Mouse (Mus musculus) MEL (cell line): Measurements from ENCODE around the gene Mrpl24.

ENCODE experiments used
- CTCF ChIP-seq, 3 experiments: IDR thresholded peaks in 2 of 3; conservative IDR thresholded peaks in 1 of 3; 2 replicates each; pipeline ENCODE4 v1.5.1; 2011 to 2012; ENCODE audit warnings: low read length in 3 of 3, low read depth in 2 of 3, mild to moderate bottlenecking in 2 of 3, improper control_type of control experiment in 1 of 3, inconsistent platforms in 1 of 3, mixed read lengths in 1 of 3, moderate library complexity in 1 of 3; ENCODE audit not compliant: control insufficient read depth in 1 of 3, insufficient read depth in 1 of 3, poor library complexity in 1 of 3, severe bottlenecking in 1 of 3
- GATA1 ChIP-seq: IDR thresholded peaks from 2 replicates; pipeline ENCODE4 v1.6.1; 2011; ENCODE audit warnings: low read depth, low read length, improper control_type of control experiment
- HCFC1 ChIP-seq: IDR thresholded peaks from 2 replicates; pipeline ENCODE4 v1.6.1; 2012; ENCODE audit warnings: low read depth, mild to moderate bottlenecking, inconsistent platforms, low read length, improper control_type of control experiment, moderate library complexity
- MAFK ChIP-seq: IDR thresholded peaks from 2 replicates; pipeline ENCODE4 v1.6.1; 2011; ENCODE audit warnings: low read depth, mild to moderate bottlenecking, low read length, improper control_type of control experiment, borderline replicate concordance
- MYB ChIP-seq: IDR thresholded peaks from 2 replicates; pipeline ENCODE4 v1.6.1; 2011; ENCODE audit warnings: mild to moderate bottlenecking, low read depth, low read length, improper control_type of control experiment
- POLR2A ChIP-seq, 2 experiments: IDR thresholded peaks; 2 replicates each; pipeline ENCODE4 v1.6.1; 2011 to 2012; ENCODE audit warnings: low read length in 2 of 2, mild to moderate bottlenecking in 2 of 2, control low read depth in 1 of 2, improper control_type of control experiment in 1 of 2, low read depth in 1 of 2, moderate library complexity in 1 of 2; ENCODE audit not compliant: control insufficient read depth in 1 of 2, insufficient read depth in 1 of 2, poor library complexity in 1 of 2
- POLR2AphosphoS2 ChIP-seq: IDR thresholded peaks from 2 replicates; pipeline ENCODE4 v1.6.1; 2011; ENCODE audit warnings: low read length, improper control_type of control experiment
- TCF12 ChIP-seq: IDR thresholded peaks from 2 replicates; pipeline ENCODE4 v1.6.1; 2014; ENCODE audit warnings: low read depth, mild to moderate bottlenecking, inconsistent platforms, low read length, improper control_type of control experiment, moderate library complexity
- USF1 ChIP-seq: IDR thresholded peaks from 2 replicates; pipeline ENCODE4 v1.6.1; 2014; ENCODE audit warnings: low read depth, mild to moderate bottlenecking, inconsistent platforms, low read length, improper control_type of control experiment, moderate library complexity
- ZC3H11A ChIP-seq: IDR thresholded peaks from 2 replicates; pipeline ENCODE4 v1.6.1; 2012; ENCODE audit warnings: low read depth, mild to moderate bottlenecking, inconsistent platforms, low read length, improper control_type of control experiment
- ZKSCAN1 ChIP-seq: IDR thresholded peaks from 2 replicates; pipeline ENCODE4 v1.6.1; 2012; ENCODE audit warnings: low read depth, mild to moderate bottlenecking, inconsistent platforms, low read length, improper control_type of control experiment, moderate library complexity
- ZNF384 ChIP-seq: IDR thresholded peaks from 2 replicates; pipeline ENCODE4 v1.6.1; 2012; ENCODE audit warnings: low read depth, mild to moderate bottlenecking, inconsistent platforms, low read length, improper control_type of control experiment

GRCm38 (mm10) chr3:87924996-87925395 is 5.7 kb downstream of the Mrpl24 start:
- TF ChIP-seq POLR2A (IDR thresholded peaks at IDR 0.05; ENCODE audit: control insufficient read depth in 1 of 2, insufficient read depth in 1 of 2, low read depth in 1 of 2, low read length in 2 of 2, poor library complexity in 1 of 2) (no peak), CTCF (IDR thresholded peaks at IDR 0.05 in 2 of 3, conservative IDR thresholded peaks at IDR 0.05 in 1 of 3; ENCODE audit: control insufficient read depth in 1 of 3, insufficient read depth in 1 of 3, low read depth in 2 of 3, low read length in 3 of 3, poor library complexity in 1 of 3, severe bottlenecking in 1 of 3) (no peak), ZKSCAN1 (no peak), ZC3H11A (no peak), HCFC1 (no peak), USF1 (no peak), ZNF384 (no peak), GATA1 (no peak), TCF12 (no peak), MYB (no peak), MAFK (no peak), POLR2AphosphoS2 (no peak)
